ENCODE assay signal across 12 mouse cellular contexts in the genomic region with DNA sequence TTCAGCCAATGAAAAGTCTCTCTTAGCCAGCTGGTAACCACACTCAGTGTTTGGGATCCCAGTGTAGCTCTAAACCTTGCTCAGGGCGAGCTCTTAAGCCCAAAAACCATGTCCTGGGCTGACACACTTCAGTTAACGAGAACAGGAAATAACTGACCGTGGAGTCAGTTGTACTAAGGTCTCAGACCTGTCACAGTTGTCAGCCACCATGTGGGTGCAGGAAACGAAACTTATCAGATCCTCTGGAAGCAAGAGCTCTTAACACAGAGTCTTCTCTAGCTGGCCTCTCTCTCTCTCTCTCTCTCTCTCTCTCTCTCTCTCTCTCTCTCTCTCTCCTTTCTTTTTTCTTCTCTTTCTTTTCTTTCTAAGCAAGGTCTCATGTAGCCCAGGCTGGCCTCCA.
"Had no signal": no experiment of that assay in that cellular context is flagged by ENCODE, and none has a peak within 500 bp of the region (broad histone marks: within the 10 kb centered on the region; RNA-seq: fewer than 3 reads in every experiment).

No protein-coding gene starts in this region.

- H3K4me1 ChIP-seq: limb, embryonic 13.5 days; midbrain, embryonic 15.5 days; neural tube, embryonic 12.5 days had no signal

- H3K27me3 ChIP-seq: limb, embryonic 13.5 days; midbrain, embryonic 15.5 days; neural tube, embryonic 12.5 days had no signal

- H3K9me3 ChIP-seq: limb, embryonic 13.5 days; midbrain, embryonic 15.5 days; neural tube, embryonic 12.5 days had no signal

- H3K4me3 ChIP-seq: layer of hippocampus, adult 2 months; limb, embryonic 13.5 days; midbrain, embryonic 15.5 days; neural tube, embryonic 12.5 days had no signal

- H3K27ac ChIP-seq: layer of hippocampus, adult 2 months; limb, embryonic 13.5 days; midbrain, embryonic 15.5 days; neural tube, embryonic 12.5 days had no signal

- H3K9ac ChIP-seq: limb, embryonic 13.5 days; midbrain, embryonic 15.5 days; neural tube, embryonic 12.5 days had no signal

- ATAC-seq: midbrain, embryonic 15.5 days had no signal

- DNase-seq: kidney, adult 11 months; kidney, postnatal 10 days; kidney, postnatal 4 days; left cerebral cortex, postnatal 4 days; lung, adult 18-20 months; thymus, adult 18-20 months; thymus, postnatal 14 days had no signal

- H3K4me2 ChIP-seq: limb, embryonic 13.5 days; midbrain, embryonic 11.5 days; midbrain, embryonic 15.5 days; neural tube, embryonic 12.5 days had no signal

- H3K36me3 ChIP-seq: limb, embryonic 13.5 days; midbrain, embryonic 15.5 days; neural tube, embryonic 12.5 days had no signal
